Mouse (Mus musculus) cerebellum, postnatal 25 days (tissue): Measurements from ENCODE around the gene Ccdc194.

Source experiments
- DNase-seq, 2 experiments: peaks; one replicate each; pipeline ENCODE4 v3.0.0; 2021; ENCODE audit warnings: mixed read lengths in 2 of 2

Ccdc194 gene

GRCm38 (mm10) chr8:71507589-71508104, 17.9 kb downstream of the Ccdc194 start:
- DNase-seq = peak; percentile 80 to 89

- peak; percentile 72 to 82 for DNase-seq
Measured at GRCm38 (mm10) chr8:71505979-71506378, 19.5 kb downstream of the Ccdc194 start.

DNA sequence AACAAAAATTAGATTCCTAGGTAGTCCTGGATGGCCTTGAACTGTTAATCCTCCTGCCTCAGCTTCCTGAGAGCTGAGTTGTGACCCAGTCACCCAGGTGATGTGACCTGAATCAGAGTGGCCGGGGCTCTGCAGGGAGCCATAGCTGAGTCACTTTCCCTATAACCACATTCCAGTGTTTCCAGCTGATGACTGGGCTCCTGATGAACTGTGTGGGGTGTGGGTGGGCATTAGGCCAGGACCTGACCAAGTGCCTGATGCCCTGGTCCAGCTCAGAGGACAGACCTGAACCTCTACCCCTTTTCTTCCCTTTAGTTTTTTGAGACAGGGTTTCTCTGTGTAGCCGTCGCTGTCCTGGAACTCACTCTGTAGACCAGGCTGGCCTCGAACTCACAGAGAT, 20.2 kb downstream of the Ccdc194 start:
- DNase-seq = no peak

DNA sequence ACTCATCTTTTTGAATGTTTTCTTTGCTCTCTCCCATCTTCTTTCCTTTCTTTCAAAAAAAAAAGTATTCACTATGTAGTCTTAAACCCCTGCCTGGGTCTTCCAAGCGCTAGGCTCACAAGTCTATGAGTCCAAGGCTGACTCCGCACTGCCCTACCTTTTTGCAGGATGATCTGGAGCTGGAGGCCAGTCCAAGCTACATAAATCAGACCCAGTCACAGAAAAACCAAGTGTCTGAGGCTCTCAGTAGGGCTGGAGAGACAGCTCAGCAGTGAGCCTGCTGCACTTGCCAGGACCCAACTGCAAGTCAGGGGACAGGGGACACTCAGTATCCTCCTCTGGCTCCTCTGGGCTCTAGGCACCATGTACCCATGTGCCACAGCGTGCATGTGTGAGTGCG, 21.2 kb downstream of the Ccdc194 start:
- DNase-seq = no peak

- peak in 1 of 2 experiments; percentile 32 for DNase-seq
Measured at GRCm38 (mm10) chr8:71498816-71499690, 26.5 kb downstream of the Ccdc194 start.

DNA sequence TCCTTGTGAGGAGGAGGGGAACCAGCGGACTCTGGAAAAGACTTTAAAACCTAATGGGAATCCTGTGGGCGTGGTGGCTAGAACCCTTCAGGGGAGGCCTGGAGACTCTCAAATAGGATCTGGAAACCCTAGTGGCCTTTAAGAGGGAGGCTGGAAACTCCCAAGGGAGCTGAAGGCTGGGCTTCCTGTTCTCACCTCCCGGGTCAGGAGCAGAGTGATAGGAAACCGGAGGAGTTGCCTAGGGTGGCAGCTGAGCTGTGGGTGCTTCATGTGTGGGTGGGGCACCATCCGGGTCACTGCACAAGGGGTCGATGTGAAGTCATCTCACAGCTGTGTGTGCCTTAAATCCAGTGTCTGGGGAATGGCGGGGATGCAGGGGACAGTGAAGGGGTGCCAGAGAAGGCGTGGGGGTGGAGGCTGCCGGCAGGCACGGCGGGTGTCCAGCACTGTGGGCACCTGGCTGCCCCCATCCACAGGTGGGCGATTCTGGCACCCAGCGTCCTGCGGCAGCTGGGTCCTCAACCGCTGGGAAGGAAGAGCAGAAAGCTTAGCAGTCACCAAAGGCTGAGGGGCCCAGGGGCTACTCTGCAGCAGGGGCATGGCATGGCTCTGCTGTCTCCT, 27.5 kb downstream of the Ccdc194 start:
- peak in 1 of 2 experiments; percentile 41 for DNase-seq

GRCm38 (mm10) chr8:71497077-71497645, 28.4 kb downstream of the Ccdc194 start:
- DNase-seq = peak; percentile 54

DNA sequence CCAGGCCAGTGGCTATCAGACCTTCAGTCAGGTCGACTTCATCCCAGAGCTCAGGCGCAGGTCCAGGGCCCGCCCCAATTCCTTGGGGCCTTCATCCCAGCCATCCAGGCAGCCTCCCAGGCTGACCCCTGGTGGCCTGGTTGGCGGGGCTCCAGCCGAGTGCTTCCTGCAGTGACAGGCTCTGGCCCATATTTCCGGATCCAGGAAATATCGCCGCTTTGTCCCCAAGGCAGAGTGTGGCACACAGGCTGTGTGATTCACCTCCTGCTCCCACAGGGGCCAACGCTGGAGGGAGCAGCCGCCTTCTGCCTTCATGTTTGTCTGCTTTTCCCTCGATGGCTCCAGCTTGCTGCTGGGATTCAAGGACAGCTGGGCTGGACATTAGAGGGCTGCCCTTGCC, 29.0 kb downstream of the Ccdc194 start:
- peak; percentile 82 to 89 for DNase-seq

DNA sequence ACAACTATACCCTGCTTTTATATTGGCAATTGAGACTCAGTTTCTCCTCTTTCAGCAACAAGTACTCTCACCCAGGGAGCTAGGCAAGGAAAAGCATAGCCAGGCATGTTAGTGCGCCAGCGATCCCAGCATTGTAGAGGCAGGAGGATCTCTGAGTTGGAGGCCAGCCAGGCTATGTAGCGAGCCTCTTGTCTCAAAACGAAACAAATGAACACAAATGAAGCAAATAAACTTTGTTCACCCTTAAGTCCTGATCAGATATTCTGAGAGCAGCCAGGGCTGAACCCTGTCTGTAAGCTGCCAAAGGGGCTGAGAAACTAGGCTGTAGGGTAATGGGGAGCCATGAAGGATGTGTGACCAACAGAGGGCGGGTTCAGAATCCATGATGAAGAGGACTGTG, 29.7 kb downstream of the Ccdc194 start:
- DNase-seq = peak; percentile 28 to 48

DNA sequence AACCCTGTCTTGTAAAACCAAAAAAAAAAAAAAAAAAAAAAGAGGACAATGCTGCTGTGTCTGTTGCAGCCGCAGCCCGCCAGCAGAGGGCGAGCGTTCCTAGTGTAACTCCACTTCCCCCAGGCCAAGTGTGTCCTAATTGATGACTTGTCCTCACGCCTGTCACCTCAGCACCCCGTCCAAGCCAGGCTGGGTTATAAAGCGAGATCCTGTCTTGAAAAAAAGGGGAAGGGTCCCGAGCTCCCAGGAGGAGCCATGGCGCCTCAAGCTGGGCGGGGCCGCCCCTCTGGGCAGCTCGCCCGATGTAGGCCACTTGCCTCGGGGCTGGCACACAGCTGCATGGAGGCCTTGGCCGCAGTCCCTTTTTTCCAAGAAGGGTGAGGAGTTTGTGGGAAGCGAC, 30.5 kb downstream of the Ccdc194 start:
- peak; percentile 89 to 93 for DNase-seq

DNA sequence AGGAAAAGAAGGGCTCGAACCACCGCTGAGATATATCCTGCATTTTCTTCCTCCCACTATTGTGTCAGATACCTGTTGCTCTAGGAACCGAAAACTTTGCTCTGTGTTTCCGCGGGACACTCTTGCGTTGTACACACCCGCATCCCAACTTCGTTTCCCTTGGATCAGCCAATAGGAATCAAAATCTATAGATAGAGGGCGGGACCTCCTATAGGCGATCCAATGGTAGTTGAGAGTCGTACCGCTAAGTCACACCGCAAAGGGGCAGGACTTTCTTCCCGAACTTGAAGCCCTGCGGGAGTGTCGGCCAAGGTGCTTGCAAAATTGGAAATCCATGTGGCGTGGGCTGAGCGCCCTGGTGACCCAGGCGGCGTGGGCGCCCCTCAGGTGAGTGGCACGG, 37.1 kb downstream of the Ccdc194 start:
- DNase-seq = peak; percentile 85 to 88

DNA sequence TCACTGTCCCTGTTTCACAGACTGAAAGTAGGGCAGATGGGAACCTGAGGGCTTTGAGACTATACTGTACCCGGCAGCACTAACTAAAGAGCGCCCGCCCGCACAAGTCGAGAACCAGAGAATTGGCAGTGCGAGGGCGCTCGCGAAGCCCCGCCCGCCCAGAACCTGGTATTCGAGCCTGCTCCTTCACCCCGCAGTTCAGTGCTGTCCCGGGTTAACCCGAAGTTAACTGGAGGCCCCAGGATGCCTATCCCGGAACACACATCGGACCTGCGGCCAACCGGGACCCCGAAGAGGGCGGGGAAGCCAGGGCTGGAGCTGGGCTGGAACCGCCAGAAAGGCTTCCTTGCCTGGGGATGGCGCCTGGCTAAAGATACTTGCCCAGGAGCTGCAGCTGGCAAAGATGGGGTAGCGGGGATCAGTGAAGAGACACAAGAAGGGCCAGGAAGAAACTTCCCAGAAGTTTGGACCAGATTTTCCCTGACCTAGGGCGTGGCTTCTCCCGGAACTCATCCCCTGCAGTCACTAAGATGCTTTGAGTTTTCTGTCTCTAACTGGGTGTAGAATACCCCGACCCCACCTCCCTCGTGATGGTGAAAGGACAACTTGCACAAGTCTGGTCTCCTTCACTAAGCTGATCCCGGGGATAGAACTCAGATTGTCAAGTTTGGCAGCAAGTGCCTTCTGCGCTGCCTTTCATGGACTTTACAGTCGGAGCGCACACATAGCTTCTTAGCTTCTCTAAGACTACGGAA, 37.6 kb downstream of the Ccdc194 start, which contains the start of gene Gtpbp3:
Gene Gtpbp3, plus strand, starts transcription at position 413 of the 755 bp plus-strand sequence.
- DNase-seq = peak; percentile 84 to 89

DNA sequence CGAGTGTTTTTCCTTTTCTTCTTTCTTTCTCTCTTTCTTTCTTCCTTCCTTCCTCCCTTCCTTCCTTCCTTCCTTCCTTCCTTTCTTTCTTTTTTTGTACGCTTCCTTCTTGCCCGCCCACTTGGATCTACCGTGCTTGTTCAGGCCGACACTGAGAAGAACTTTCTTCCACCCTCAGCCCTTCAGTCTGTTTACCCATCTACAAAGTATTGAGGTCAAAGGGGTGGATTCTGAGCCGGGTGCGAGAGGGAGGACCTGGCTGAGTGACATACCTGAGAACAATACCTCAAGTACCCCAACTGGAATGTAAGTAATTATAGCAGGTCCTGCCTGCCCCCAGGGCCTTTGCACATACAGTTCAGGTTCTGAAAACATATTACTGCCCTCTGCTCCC, 39.4 kb downstream of the Ccdc194 start:
- DNase-seq = peak in 1 of 2 experiments; percentile 41

GRCm38 (mm10) chr8:71485142-71486135, 40.1 kb downstream of the Ccdc194 start, which contains the start of gene Ano8:
TSS of gene Ano8 (minus strand) at chr8:71485963.
- peak; percentile 91 to 93 for DNase-seq

- no peak for DNase-seq
Measured at GRCm38 (mm10) chr8:71484736-71485135, 40.8 kb downstream of the Ccdc194 start.

DNA sequence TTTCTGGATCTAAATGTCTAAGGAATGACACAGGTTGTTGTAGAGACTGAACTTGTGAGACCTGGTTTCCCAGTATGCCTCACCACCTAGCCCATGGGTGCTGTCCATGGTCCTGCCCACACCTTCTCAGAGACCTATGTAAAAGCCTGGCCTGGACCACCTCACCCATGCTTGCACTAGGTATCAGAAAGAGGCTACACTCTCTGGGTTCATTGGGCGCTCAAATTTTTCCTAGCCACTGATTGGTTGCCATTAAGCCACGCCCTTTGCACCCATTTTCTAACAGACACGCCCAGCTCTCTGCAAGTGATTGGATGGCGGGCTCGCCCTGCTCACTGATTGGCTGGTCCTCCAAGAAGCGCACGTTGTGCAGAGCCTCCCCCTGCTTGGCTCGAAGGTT, 41.6 kb downstream of the Ccdc194 start:
- DNase-seq = no peak

- DNase-seq = no peak
Measured at GRCm38 (mm10) chr8:71478943-71479342, 46.6 kb downstream of the Ccdc194 start.

- DNase-seq = peak; percentile 51 to 71
Measured at GRCm38 (mm10) chr8:71477196-71477845, 48.2 kb downstream of the Ccdc194 start.

DNA sequence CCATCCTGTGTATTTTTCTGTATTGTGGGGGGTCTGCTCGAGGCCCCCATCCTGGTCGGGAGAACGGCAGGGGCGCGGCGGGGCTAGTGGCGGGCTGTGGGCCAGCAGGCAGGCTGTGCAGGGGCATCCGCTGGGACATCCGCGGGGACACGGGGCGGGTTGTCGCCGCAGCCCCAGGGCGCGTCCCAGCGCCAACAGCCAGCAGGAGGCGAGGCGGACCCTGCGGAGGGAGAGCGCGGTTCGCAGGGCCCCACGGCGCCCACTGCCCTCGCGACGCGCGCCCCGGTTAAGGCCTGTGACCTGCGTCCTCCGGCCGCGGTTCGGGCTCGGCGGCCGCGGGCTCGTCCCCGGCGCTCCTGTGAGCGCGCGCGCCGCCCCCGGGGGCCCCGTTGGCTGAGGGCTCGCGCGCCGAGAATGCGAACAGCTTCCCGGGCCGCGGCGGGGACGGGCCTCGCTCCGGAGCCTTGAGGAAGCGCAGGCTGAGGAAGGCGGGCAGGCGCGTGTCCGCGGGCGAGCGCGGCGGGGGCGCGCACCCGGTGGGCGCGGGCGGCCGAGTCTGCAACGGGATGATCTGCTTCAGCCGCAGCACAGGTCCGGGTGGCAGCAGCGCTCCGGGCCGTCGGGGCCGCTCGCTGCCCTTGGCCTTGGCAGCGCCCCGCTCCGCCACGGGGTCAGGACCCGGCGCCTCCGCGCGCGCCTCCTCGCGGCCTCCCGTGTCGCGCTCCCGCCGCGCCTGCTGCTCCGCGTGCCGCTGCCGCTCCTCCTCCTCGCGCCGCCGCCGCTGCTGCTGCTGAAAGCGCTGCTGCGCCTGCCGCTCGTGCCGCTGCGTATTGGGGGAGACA, 49.2 kb downstream of the Ccdc194 start:
- peak; percentile 90 to 94 for DNase-seq

DNA sequence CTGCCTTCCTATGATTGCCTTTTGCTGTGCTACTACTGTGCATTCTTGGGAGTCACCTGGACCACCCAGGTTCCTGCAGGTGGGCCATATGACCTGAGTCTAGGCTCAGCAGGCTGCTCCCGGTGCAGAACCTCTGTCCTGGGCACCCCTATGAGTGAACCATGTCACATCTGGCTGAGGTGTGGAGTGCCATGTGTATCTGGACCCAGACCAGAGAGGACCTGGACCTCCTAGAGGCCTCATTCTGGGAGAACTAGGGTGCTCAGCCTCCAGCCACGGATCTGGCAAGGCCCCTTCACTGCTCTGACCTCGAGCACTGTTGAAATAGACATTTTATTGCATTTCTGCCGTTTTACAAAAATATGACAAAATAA, 49.8 kb downstream of the Ccdc194 start:
- peak in 1 of 2 experiments; percentile 43 for DNase-seq
